Mouse (Mus musculus): ENCODE results near the gene Pitpnc1. TPM values are rescaled to one million over a fixed set of nuclear protein-coding genes. Genes with fewer than 3 reads are reported as not detected.

The Pitpnc1 gene
- total RNA-seq, 2 experiments from 2014 or later = 74.8 to 76.3 TPM

- no peak for DNase-seq
Observed at GRCm38 (mm10) chr11:107373154-107373553, 97.3 kb downstream of the Pitpnc1 start.

DNA sequence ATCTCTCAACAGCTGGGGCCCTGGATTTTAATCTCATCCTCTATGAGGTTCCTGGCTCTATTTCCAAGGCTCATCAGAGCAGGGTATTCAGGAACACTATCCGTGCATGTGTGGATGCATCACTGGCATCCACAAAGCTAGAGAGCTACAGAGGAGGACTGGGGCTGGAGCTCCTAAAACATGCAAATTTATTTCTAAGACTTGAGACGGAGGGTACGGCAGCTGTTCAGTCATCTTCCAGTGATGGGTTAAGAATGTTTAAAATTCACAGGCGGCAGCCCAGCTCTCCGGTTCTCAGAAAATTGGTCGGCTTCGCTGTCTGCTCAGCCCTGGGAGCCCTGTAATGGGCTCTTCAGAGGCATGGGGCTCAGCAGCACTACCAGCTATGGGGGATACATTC, 97.8 kb downstream of the Pitpnc1 start:
- DNase-seq = no peak

DNA sequence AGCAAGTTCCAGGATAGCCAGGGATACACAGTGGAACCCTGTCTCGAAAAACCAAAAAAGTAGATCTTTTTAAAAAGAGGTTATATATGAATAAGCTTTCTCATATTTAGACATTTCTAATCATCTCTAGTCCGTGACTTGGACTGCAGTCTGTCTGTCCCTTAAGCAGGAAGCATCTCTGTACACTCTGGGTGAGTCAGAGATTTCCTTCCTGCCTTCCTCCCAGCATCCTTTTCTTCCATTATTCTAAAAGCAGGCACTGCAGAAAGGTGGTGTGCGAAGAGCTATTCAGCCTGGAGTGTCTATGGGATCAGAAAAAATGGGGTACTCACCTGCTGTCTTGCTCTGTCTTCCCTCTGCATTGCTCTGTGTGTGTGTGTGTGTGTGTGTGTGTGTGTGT, 100.0 kb downstream of the Pitpnc1 start:
- DNase-seq = no peak

- DNase-seq = no peak
Observed at GRCm38 (mm10) chr11:107369661-107370060, 100.8 kb downstream of the Pitpnc1 start.

DNA sequence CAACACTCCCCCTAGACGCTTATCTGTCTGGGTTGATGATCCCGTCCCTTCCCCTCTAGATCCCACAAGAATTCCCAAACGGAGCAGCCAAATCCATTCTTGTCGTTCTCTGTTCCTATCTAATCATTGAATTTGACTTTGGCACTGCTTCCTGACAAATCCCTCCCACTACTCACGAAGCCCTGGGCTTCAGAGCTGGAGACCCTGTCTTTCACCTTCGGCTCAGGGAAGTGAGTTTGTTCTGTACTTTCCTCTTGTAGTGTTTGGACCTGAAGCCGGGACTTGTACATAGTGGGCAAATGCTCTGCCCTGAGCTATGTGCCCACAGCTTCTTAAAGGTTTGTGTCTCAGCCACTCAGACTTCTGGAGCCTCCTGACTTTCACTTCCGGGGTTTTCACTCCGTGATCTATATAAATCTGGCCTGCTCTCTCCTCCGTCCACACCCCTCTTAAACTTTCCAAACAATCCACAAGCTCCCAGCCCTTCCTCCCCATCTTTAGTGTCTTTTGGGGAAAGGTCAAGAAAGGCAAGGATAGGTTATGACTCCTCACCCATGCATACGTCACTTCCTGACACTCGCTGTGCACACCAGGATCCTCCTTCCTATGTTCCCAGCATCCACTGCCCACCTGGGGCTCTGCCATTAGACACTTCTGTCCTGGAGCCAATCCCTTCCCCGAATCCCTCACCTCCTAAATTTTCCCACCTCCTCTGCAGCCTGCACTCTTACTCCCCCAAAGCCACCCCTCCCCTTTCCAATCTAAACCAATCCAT, 104.4 kb downstream of the Pitpnc1 start:
- DNase-seq = no peak

DNA sequence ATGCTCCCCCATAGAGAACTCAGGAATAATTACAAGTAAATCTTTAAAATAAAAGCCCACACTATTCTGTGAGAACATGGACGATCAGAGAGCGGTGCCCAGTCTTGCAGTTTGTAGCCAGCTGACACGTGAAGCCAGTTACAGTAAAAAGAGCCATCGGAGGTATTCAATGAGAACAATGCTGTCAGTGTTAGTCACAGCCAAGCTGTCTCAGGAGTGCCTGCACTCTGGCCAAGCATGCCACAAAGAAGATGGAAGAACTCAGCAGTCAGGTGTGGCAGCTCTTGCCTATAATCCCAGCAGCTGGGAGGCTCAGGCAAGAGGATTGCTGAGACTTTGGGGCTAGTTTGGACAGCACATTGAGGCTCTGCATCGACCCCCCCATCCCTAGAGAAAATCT, 111.8 kb downstream of the Pitpnc1 start:
- DNase-seq = no peak

- no peak for DNase-seq
Observed at GRCm38 (mm10) chr11:107356224-107356623, 114.3 kb downstream of the Pitpnc1 start.

GRCm38 (mm10) chr11:107355526-107355925, 115.0 kb downstream of the Pitpnc1 start:
- no peak for DNase-seq

DNA sequence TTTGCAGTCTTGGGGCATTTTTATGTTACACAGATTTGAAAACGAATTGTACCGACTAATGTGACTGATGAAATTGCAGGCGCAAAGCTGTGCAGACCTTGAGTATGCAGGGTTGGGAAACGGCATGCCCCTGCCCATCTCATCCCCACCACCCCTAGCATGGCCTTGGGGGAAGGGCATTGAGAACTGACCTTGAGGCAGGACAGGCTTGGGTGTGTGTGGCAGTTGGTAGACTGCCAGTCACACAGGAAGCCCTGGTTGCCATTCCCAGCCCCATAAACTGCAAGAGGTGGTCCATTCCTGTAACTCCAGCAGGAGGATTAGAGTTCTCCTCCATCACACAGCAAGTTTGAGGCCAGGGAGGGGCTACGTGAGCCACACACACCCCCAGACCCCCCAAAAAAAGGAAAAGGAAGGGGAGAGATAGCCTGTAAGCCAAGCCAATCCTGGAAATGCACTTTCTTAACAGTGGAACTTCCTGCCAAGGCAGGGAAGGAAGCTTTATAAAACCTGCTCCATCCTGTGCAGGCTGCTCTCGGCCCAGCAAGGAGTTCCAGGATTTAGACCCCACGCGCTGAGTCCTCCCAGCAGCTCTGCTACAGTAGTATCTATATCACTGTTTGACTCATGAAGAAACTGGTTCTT, 115.9 kb downstream of the Pitpnc1 start:
- DNase-seq = peak in 1 of 2 experiments; percentile 54

- no peak for DNase-seq
Observed at GRCm38 (mm10) chr11:107352596-107352995, 117.9 kb downstream of the Pitpnc1 start.

- DNase-seq = no peak
Observed at GRCm38 (mm10) chr11:107349756-107350155, 120.7 kb downstream of the Pitpnc1 start.

GRCm38 (mm10) chr11:107343031-107343430, 127.5 kb downstream of the Pitpnc1 start:
- DNase-seq = peak in 1 of 2 experiments; percentile 45

- DNase-seq = peak; percentile 56 to 72
Observed at GRCm38 (mm10) chr11:107342432-107342831, 128.1 kb downstream of the Pitpnc1 start.

DNA sequence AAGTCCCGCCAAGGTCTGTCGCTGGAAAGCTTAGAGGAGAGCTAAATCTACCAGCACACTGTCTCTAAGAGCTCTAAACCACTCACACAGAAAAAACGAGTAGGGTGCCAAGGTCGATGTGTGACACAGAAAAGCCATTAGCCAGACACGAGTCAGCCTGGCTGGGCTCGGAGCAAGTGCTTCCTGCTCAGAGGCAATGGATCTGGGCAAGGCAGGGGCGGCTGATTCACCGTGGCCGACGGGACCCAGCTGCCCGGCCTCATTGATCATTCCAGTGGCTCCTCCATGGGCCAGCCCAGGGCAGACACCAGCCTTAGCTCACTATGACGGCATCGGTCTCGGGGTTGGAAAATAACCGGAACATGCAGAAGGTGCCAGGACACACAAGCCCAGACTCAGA, 129.2 kb downstream of the Pitpnc1 start:
- DNase-seq = peak; percentile 75 to 81

- no peak for DNase-seq
Observed at GRCm38 (mm10) chr11:107340793-107341192, 129.7 kb downstream of the Pitpnc1 start.

DNA sequence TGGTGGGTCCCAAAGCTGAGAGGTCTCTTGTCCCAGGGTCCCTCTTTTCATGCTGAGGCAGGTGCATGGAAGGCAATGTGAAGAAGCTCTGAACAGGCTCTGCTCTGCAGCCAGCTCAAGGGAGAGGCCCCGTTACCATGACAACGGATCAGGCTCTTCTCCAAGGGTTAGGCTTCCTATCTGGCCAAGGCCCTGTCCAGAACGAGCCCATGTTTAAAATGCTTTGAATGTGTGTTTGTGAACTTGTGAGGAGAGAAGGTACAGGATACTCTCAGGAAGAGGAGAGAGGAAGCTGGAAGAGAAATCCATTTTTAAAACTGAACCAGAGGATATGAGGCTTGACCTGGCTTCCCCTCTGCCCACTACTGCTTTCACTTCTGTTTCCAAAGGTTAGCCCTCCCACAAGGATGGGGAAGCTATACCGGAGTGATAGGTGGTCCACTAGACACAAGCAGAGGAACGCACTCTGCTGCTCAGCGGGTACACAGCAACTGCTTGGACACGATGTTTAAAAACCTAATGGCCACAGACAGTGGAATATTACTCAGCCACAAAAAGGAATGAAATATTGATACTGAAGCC, 131.2 kb downstream of the Pitpnc1 start:
- peak; percentile 64 to 81 for DNase-seq

- DNase-seq = peak; percentile 49 to 68
Observed at GRCm38 (mm10) chr11:107337391-107338148, 132.9 kb downstream of the Pitpnc1 start.

- peak; percentile 64 to 73 for DNase-seq
Observed at GRCm38 (mm10) chr11:107335756-107336155, 134.7 kb downstream of the Pitpnc1 start.

- peak; percentile 78 to 84 for DNase-seq
Observed at GRCm38 (mm10) chr11:107334849-107335484, 135.5 kb downstream of the Pitpnc1 start.

GRCm38 (mm10) chr11:107332905-107333304, 137.6 kb downstream of the Pitpnc1 start:
- no peak for DNase-seq

GRCm38 (mm10) chr11:107332332-107332731, 138.2 kb downstream of the Pitpnc1 start:
- no peak for DNase-seq

- DNase-seq = no peak
Observed at GRCm38 (mm10) chr11:107331425-107331824, 139.1 kb downstream of the Pitpnc1 start.
